In genomic region chr5:91083016-91083415, GRCm38 (mm10) we compare ENCODE assay signal across 26 mouse cellular contexts. TPM values are rescaled to one million over a fixed set of nuclear protein-coding genes. Genes with fewer than 3 reads are reported as not detected.
DNase-seq lines count a peak whose midpoint lies in the region; ATAC-seq lines count a peak whose summit lies in the region.
"Had no signal": no experiment of that assay in that cellular context is flagged by ENCODE, and none has a peak within 500 bp of the region (broad histone marks: within the 10 kb centered on the region; RNA-seq: fewer than 3 reads in every experiment).

No protein-coding gene starts in this region.

- no peak overlapping the region for H3K4me2 ChIP-seq in hindbrain, embryonic 13.5 days
- H3K4me2 ChIP-seq in hindbrain, embryonic 12.5 days (replicated peaks) = no peak overlapping the region
- H3K4me2 ChIP-seq: embryonic facial prominence, embryonic 12.5 days; heart, embryonic 13.5 days; liver, embryonic 11.5 days; midbrain, embryonic 12.5 days had no signal

- H3K27ac ChIP-seq in hindbrain, embryonic 13.5 days = no peak overlapping the region
- no peak overlapping the region for H3K27ac ChIP-seq in hindbrain, embryonic 12.5 days
- H3K27ac ChIP-seq: embryonic facial prominence, embryonic 12.5 days; heart, embryonic 13.5 days; hindbrain, postnatal 0 days; macrophage; midbrain, embryonic 12.5 days had no signal

- intact Hi-C loops in left cerebral cortex, postnatal 4 days (cut with DNase I) = no loop called here

- H3K4me1 ChIP-seq in hindbrain, embryonic 13.5 days (replicated peaks) = no peaks in the 10 kb centered on the region
- no peaks in the 10 kb centered on the region for H3K4me1 ChIP-seq in hindbrain, embryonic 12.5 days
- H3K4me1 ChIP-seq: embryonic facial prominence, embryonic 12.5 days; heart, embryonic 13.5 days; midbrain, embryonic 12.5 days had no signal

- no peaks in the 10 kb centered on the region for H3K9me3 ChIP-seq in hindbrain, embryonic 13.5 days
- no peaks in the 10 kb centered on the region for H3K9me3 ChIP-seq in hindbrain, embryonic 12.5 days (replicated peaks)
- H3K9me3 ChIP-seq: embryonic facial prominence, embryonic 12.5 days; heart, embryonic 13.5 days; midbrain, embryonic 12.5 days had no signal

- peak; percentile 5 to 38 for DNase-seq in left cerebral cortex, adult 18-20 months (ENCODE audit: low spot score in 2 of 2)
- DNase-seq in left cerebral cortex, postnatal 4 days = no peak
- peak; percentile 64 for DNase-seq in 3134 (ENCODE audit: extremely low read depth, insufficient read length, low spot score)
- DNase-seq in frontal cortex, postnatal 36 days (ENCODE audit: low spot score in 2 of 2) = peak; percentile 11 to 23
- no peak for DNase-seq in ovary, postnatal 36 days (ENCODE audit: low spot score)
- DNase-seq: adrenal gland, postnatal 36 days; cerebellum, adult 9-10 months; forebrain, postnatal 0 days; gastrocnemius, postnatal 36 days; heart, postnatal 36 days; kidney, adult 2 months; kidney, postnatal 14 days; lung, adult 2 months; thymus, postnatal 36 days had no signal

- ATAC-seq in CD4-positive, CD25-positive, alpha-beta regulatory T cell, adult 4 months = peak; percentile 77
- no peak for ATAC-seq in hindbrain, embryonic 13.5 days (ENCODE audit: low FRiP score)
- no peak for ATAC-seq in hindbrain, embryonic 12.5 days (ENCODE audit: low FRiP score)
- ATAC-seq: forebrain, postnatal 0 days; hindbrain, postnatal 0 days had no signal

- H3K9ac ChIP-seq in hindbrain, embryonic 13.5 days = no peak overlapping the region
- no peak overlapping the region for H3K9ac ChIP-seq in hindbrain, embryonic 12.5 days
- H3K9ac ChIP-seq: embryonic facial prominence, embryonic 12.5 days; forebrain, postnatal 0 days; heart, embryonic 13.5 days; midbrain, embryonic 12.5 days had no signal

- H3K36me3 ChIP-seq in hindbrain, embryonic 13.5 days = no peaks in the 10 kb centered on the region
- H3K36me3 ChIP-seq in hindbrain, embryonic 12.5 days = no peaks in the 10 kb centered on the region
- H3K36me3 ChIP-seq: embryonic facial prominence, embryonic 12.5 days; heart, embryonic 13.5 days; midbrain, embryonic 12.5 days had no signal

- no peak overlapping the region for H3K4me3 ChIP-seq in hindbrain, embryonic 13.5 days
- H3K4me3 ChIP-seq in hindbrain, embryonic 12.5 days = no peak overlapping the region
- H3K4me3 ChIP-seq: embryonic facial prominence, embryonic 12.5 days; heart, embryonic 13.5 days; midbrain, embryonic 12.5 days had no signal

- WGBS in hindbrain, embryonic 13.5 days = 90% methylated on average over 5 of the region's 5 CpGs
- WGBS in hindbrain, embryonic 12.5 days = 84% methylated on average over 5 of the region's 5 CpGs

- no peaks in the 10 kb centered on the region for H3K27me3 ChIP-seq in hindbrain, embryonic 13.5 days
- H3K27me3 ChIP-seq in hindbrain, embryonic 12.5 days = no peaks in the 10 kb centered on the region
- H3K27me3 ChIP-seq: embryonic facial prominence, embryonic 12.5 days; heart, embryonic 13.5 days; midbrain, embryonic 12.5 days had no signal

RNA-seq across cellular contexts. Expression of gene Ereg, which starts 8.6 kb away (rescaled TPM):
- not detected for total RNA-seq in left cerebral cortex, adult 18-20 months (2021)
- not detected for total RNA-seq in left cerebral cortex, postnatal 4 days (2021)
- not detected for polyA plus RNA-seq in CD4-positive, CD25-positive, alpha-beta regulatory T cell, adult 4 months (2017; shearing (Covaris generic))
- polyA plus RNA-seq in hindbrain, embryonic 13.5 days (2015; fragmentation: Nextera tagmentation; extraction: Ambion mirVana) = not detected in 2 replicates
- not detected in 2 replicates for polyA plus RNA-seq in hindbrain, embryonic 12.5 days (2016; fragmentation: Nextera tagmentation; extraction: Ambion mirVana)
- total RNA-seq: adrenal gland, postnatal 36 days; gastrocnemius, postnatal 36 days; hindbrain, postnatal 0 days; layer of hippocampus, adult 8-10 months; left cerebral cortex, postnatal 36 days had no signal
- polyA plus RNA-seq: cortical plate, adult 2 months; embryonic facial prominence, embryonic 12.5 days; forebrain, postnatal 0 days; hindbrain, postnatal 0 days; macrophage; midbrain, embryonic 12.5 days had no signal

RNA-seq across cellular contexts. Expression of gene Epgn, which starts 55.8 kb away (rescaled TPM):
- total RNA-seq in left cerebral cortex, adult 18-20 months (2021) = under 1 TPM in 1 of 2 experiments, not detected in 1; 0.42 TPM
- under 1 TPM in 1 of 2 experiments, not detected in 1; 0.48 TPM for total RNA-seq in left cerebral cortex, postnatal 4 days (2021)
- polyA plus RNA-seq in CD4-positive, CD25-positive, alpha-beta regulatory T cell, adult 4 months (2017; shearing (Covaris generic)) = not detected
- not detected in 2 replicates for polyA plus RNA-seq in hindbrain, embryonic 13.5 days (2015; fragmentation: Nextera tagmentation; extraction: Ambion mirVana)
- 0.18 TPM in 1 of 2 replicates, not detected in the other for polyA plus RNA-seq in hindbrain, embryonic 12.5 days (2016; fragmentation: Nextera tagmentation; extraction: Ambion mirVana)
- total RNA-seq: adrenal gland, postnatal 36 days; layer of hippocampus, adult 8-10 months had no signal
- polyA plus RNA-seq: hindbrain, postnatal 0 days; kidney, adult 2 months; lung, adult 2 months; macrophage had no signal

RNA-seq across cellular contexts. Expression of gene Areg, which starts 56.4 kb away (rescaled TPM):
- total RNA-seq in left cerebral cortex, adult 18-20 months (2021) = under 1 TPM; 0.30 to 0.37 TPM
- total RNA-seq in left cerebral cortex, postnatal 4 days (2021) = not detected
- 1 to 10 TPM; 2.4 to 2.8 TPM for polyA plus RNA-seq in CD4-positive, CD25-positive, alpha-beta regulatory T cell, adult 4 months (2017; shearing (Covaris generic))
- 0.18 and 0.38 TPM in 2 replicates for polyA plus RNA-seq in hindbrain, embryonic 13.5 days (2015; fragmentation: Nextera tagmentation; extraction: Ambion mirVana)
- not detected in 2 replicates for polyA plus RNA-seq in hindbrain, embryonic 12.5 days (2016; fragmentation: Nextera tagmentation; extraction: Ambion mirVana)
- total RNA-seq: forebrain, postnatal 0 days; gastrocnemius, postnatal 36 days; heart, postnatal 36 days; hindbrain, postnatal 0 days; left cerebral cortex, postnatal 36 days had no signal
- polyA plus RNA-seq: kidney, adult 2 months; liver, embryonic 11.5 days; macrophage; midbrain, embryonic 12.5 days had no signal

Comparison
In these comparisons a context has a peak if more than half of its experiments do, and no peak if none do; other contexts are left out.
1. DNase-seq: peak in left cerebral cortex, adult 18-20 months (2 of 2), 3134 (single experiment) and frontal cortex, postnatal 36 days (2 of 2); none in left cerebral cortex, postnatal 4 days (single experiment) and ovary, postnatal 36 days (single experiment).